Mouse (Mus musculus) layer of hippocampus, adult 18-20 months (tissue): ENCODE measurements at regions not wholly inside any gene's neighbourhood (a gene's known extent, or its start where the extent isn't known, plus 50 kb on each side); places are given as distances from the start of the nearest gene placed in this dataset.

Experiments
- DNase-seq, 2 experiments: peaks; one replicate each; pipeline ENCODE4 v3.0.0; 2022; ENCODE audit warnings: low spot score in 2 of 2

- DNase-seq, result peak; percentile 1 to 38
These were observed 431.3 kb upstream of the Reg3g start for GRCm38 (mm10) chr6:78899952-78900351.

GRCm38 (mm10) chr6:78892730-78893129 is 424.1 kb upstream of the Reg3g start:
- DNase-seq, result no peak

- DNase-seq, result peak; percentile 27 to 65
These were observed 394.4 kb upstream of the Reg3g start for GRCm38 (mm10) chr6:78863031-78863430.

- no peak for DNase-seq
These were observed 372.6 kb upstream of the Reg3g start for GRCm38 (mm10) chr6:78841261-78841660.

- no peak for DNase-seq
These were observed 357.4 kb upstream of the Reg3g start for GRCm38 (mm10) chr6:78825901-78826629.

GRCm38 (mm10) chr6:78821251-78821650 is 352.6 kb upstream of the Reg3g start:
- DNase-seq, result no peak

- DNase-seq, result no peak
These were observed 328.3 kb upstream of the Reg3g start for GRCm38 (mm10) chr6:78797013-78797412.

GRCm38 (mm10) chr6:78788972-78789371 is 320.3 kb upstream of the Reg3g start:
- DNase-seq, result no peak

- DNase-seq, result no peak
These were observed 288.9 kb upstream of the Reg3g start for GRCm38 (mm10) chr6:78757619-78758018.
